8 mouse cellular contexts compared by ENCODE assay signal in genomic region chr15:38420784-38421183, GRCm38 (mm10).
DNase-seq lines count a peak whose midpoint lies in the region; ATAC-seq and TF ChIP-seq lines count a peak whose summit lies in the region.
"Had no signal": no experiment of that assay in that cellular context is flagged by ENCODE, and none has a peak within 500 bp of the region (broad histone marks: within the 10 kb centered on the region; RNA-seq: fewer than 3 reads in every experiment).

No protein-coding gene starts in this region.

- H3K27me3 ChIP-seq in midbrain, postnatal 0 days (ENCODE audit: insufficient read depth, low read length), result no peaks in the 10 kb centered on the region
- no peaks in the 10 kb centered on the region for H3K27me3 ChIP-seq in midbrain, embryonic 15.5 days (replicated peaks)
- H3K27me3 ChIP-seq in stomach, postnatal 0 days (ENCODE audit: control insufficient read depth, insufficient read depth, low read length), result no peaks in the 10 kb centered on the region
- H3K27me3 ChIP-seq: limb, embryonic 13.5 days had no signal

- no peaks in the 10 kb centered on the region for H3K36me3 ChIP-seq in midbrain, postnatal 0 days (ENCODE audit: insufficient read depth, low read length)
- H3K36me3 ChIP-seq in midbrain, embryonic 15.5 days (replicated peaks), result no peaks in the 10 kb centered on the region
- no peaks in the 10 kb centered on the region for H3K36me3 ChIP-seq in stomach, postnatal 0 days (ENCODE audit: control insufficient read depth, insufficient read depth, low read length)
- H3K36me3 ChIP-seq: limb, embryonic 13.5 days had no signal

- peak; percentile 25 for DNase-seq in midbrain, postnatal 0 days (ENCODE audit: low spot score)
- DNase-seq in heart, adult 9 months (ENCODE audit: low spot score in 2 of 2), result peak; percentile 53 to 63
- DNase-seq in kidney, postnatal 36 days, result peak; percentile 13 to 20
- peak; percentile 63 for DNase-seq in stomach, postnatal 0 days (ENCODE audit: low spot score)
- DNase-seq in thymus, postnatal 36 days, result no peak

- TF ChIP-seq EP300 in stomach, postnatal 0 days (optimal IDR thresholded peaks at IDR 0.05), result no peak

- H3K9ac ChIP-seq in midbrain, postnatal 0 days (replicated peaks; ENCODE audit: low read length, poor library complexity, severe bottlenecking), result no peak overlapping the region
- no peak overlapping the region for H3K9ac ChIP-seq in midbrain, embryonic 15.5 days
- no peak overlapping the region for H3K9ac ChIP-seq in stomach, postnatal 0 days (ENCODE audit: low read length)
- H3K9ac ChIP-seq: limb, embryonic 13.5 days had no signal

- no peak for TF ChIP-seq CTCF in midbrain, postnatal 0 days (IDR thresholded peaks at IDR 0.05)
- no peak for TF ChIP-seq CTCF in stomach, postnatal 0 days (IDR thresholded peaks at IDR 0.05; ENCODE audit: low read depth)

- 67% methylated on average over 3 of the region's 3 CpGs for WGBS in midbrain, postnatal 0 days
- 65% methylated on average over 3 of the region's 3 CpGs for WGBS in midbrain, embryonic 15.5 days
- 13% methylated on average over 3 of the region's 3 CpGs for WGBS in stomach, postnatal 0 days

- no peak overlapping the region for H3K4me2 ChIP-seq in midbrain, postnatal 0 days (ENCODE audit: low read depth, low read length, poor library complexity, severe bottlenecking)
- no peak overlapping the region for H3K4me2 ChIP-seq in midbrain, embryonic 15.5 days
- no peak overlapping the region for H3K4me2 ChIP-seq in stomach, postnatal 0 days (replicated peaks; ENCODE audit: low read depth)
- H3K4me2 ChIP-seq: limb, embryonic 13.5 days had no signal

- no peak for ATAC-seq in midbrain, postnatal 0 days (ENCODE audit: low FRiP score)
- no peak for ATAC-seq in midbrain, embryonic 15.5 days (replicated peaks)
- peak; percentile 80 for ATAC-seq in stomach, postnatal 0 days (ENCODE audit: low FRiP score, low TSS enrichment)
- no peak for ATAC-seq in granulocyte monocyte progenitor cell, adult 5-6 weeks (replicated peaks; ENCODE audit: poor library complexity, severe bottlenecking)

- no peak overlapping the region for H3K4me3 ChIP-seq in midbrain, postnatal 0 days (ENCODE audit: low read depth, low read length)
- H3K4me3 ChIP-seq in midbrain, embryonic 15.5 days, result no peak overlapping the region
- no peak overlapping the region for H3K4me3 ChIP-seq in stomach, postnatal 0 days (ENCODE audit: low read depth, low read length)
- H3K4me3 ChIP-seq: limb, embryonic 13.5 days had no signal

- no peak overlapping the region for H3K27ac ChIP-seq in midbrain, postnatal 0 days (ENCODE audit: low read depth, low read length)
- H3K27ac ChIP-seq in midbrain, embryonic 15.5 days, result no peak overlapping the region
- H3K27ac ChIP-seq in stomach, postnatal 0 days (replicated peaks), result peak overlapping the region; percentile 67
- H3K27ac ChIP-seq: limb, embryonic 13.5 days had no signal

- H3K4me1 ChIP-seq in midbrain, postnatal 0 days (ENCODE audit: insufficient read depth, low read length), result no peaks in the 10 kb centered on the region
- H3K4me1 ChIP-seq in midbrain, embryonic 15.5 days, result no peaks in the 10 kb centered on the region
- peaks cover 17% of the 10 kb centered on the region for H3K4me1 ChIP-seq in stomach, postnatal 0 days (replicated peaks; ENCODE audit: control insufficient read depth, insufficient read depth)

- H3K9me3 ChIP-seq in midbrain, postnatal 0 days (ENCODE audit: low read length), result no peaks in the 10 kb centered on the region
- no peaks in the 10 kb centered on the region for H3K9me3 ChIP-seq in midbrain, embryonic 15.5 days
- no peaks in the 10 kb centered on the region for H3K9me3 ChIP-seq in stomach, postnatal 0 days (ENCODE audit: control insufficient read depth, low read length)
- H3K9me3 ChIP-seq: limb, embryonic 13.5 days had no signal

Comparison
In these comparisons a context has a peak if more than half of its experiments do, and no peak if none do; other contexts are left out.
1. DNase-seq: peak in midbrain, postnatal 0 days (single experiment), heart, adult 9 months (2 of 2), kidney, postnatal 36 days (2 of 2) and stomach, postnatal 0 days (single experiment); none in thymus, postnatal 36 days (0 of 2).